Comparison of ENCODE assay signal across 8 mouse cellular contexts in the genomic region with DNA sequence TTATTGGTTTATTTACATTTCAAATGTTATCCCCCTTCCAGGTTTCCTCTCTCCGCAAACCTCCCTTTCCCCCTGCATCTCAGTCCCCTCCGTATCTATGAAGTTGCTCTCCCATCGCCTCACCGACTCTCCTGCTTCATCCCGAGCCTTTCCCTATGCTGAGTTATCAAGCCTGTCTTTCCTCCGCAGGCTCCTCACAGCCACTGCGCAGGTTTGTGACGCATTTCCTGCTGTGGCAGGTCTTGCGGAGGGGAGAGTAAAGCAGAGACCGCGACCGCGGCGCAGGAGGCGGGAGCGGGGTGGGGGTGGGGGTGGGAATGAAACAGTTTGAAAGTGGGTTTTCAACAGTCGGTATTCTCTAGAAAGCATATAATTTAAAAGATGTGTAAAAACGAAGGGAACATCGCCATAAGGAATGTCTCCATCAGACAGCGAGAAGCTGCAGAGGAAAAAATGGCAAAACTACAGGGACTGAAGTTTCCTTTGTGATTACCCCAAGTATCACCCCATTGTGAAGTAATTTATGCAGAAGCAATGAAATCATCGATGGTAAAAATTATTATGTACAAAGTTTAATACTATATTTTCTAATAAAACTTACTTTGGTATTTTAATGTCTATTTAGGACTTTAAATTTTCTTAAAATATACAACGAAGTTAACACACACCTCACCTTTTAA.
DNase-seq lines count a peak whose midpoint lies in the region; ATAC-seq and TF ChIP-seq lines count a peak whose summit lies in the region.
"Not testable (repeated sequence)": the region's sequence is repeated elsewhere in the genome, so short reads cannot be mapped to it uniquely, and the experiment has no call there.

No protein-coding gene starts in this region.

- not testable (repeated sequence) for TF ChIP-seq POLR2A in ES-Bruce4 (IDR thresholded peaks at IDR 0.05; ENCODE audit: insufficient read depth, low read length)

- peak; percentile 99 for ATAC-seq in embryonic facial prominence, embryonic 14.5 days (ENCODE audit: low read depth)
- ATAC-seq in heart, embryonic 12.5 days (ENCODE audit: insufficient number of reproducible peaks, low FRiP score), result peak; percentile 90
- ATAC-seq in limb, embryonic 13.5 days (ENCODE audit: low FRiP score, low read depth), result peak; percentile 97

- not testable (repeated sequence) for H3K27ac ChIP-seq in ES-Bruce4 (ENCODE audit: insufficient read depth, low read length); embryonic facial prominence, embryonic 14.5 days (replicated peaks; ENCODE audit: low read depth, low read length); heart, embryonic 12.5 days (ENCODE audit: poor library complexity, severe bottlenecking); limb, embryonic 13.5 days
- peak overlapping the region; percentile 81 for H3K27ac ChIP-seq in midbrain, embryonic 10.5 days (replicated peaks)

- peak overlapping the region; percentile 82 for H3K4me3 ChIP-seq in ES-Bruce4 (ENCODE audit: low read depth, low read length)
- peak overlapping the region; percentile 40 for H3K4me3 ChIP-seq in embryonic facial prominence, embryonic 14.5 days (ENCODE audit: low read depth, low read length)
- H3K4me3 ChIP-seq in heart, embryonic 12.5 days, result peak overlapping the region; percentile 50
- peak overlapping the region; percentile 42 for H3K4me3 ChIP-seq in limb, embryonic 13.5 days
- H3K4me3 ChIP-seq in midbrain, embryonic 10.5 days, result peak overlapping the region; percentile 51

- TF ChIP-seq EP300 in ES-Bruce4 (IDR thresholded peaks at IDR 0.05; ENCODE audit: insufficient read depth, low read depth, low read length), result not testable (repeated sequence)

- DNase-seq in c-Kit-positive CD71-positive TER-119-negative erythroid progenitor cells, embryonic 14.5 days (ENCODE audit: low read depth), result peak; percentile 16
- DNase-seq in embryonic facial prominence, embryonic 14.5 days (ENCODE audit: low spot score), result peak; percentile 85
- peak; percentile 36 for DNase-seq in kidney, adult 18-20 months
- peak; percentile 66 for DNase-seq in midbrain, embryonic 10.5 days (ENCODE audit: low spot score)
- peak; percentile 22 for DNase-seq in right cerebral cortex, postnatal 25 days

- TF ChIP-seq CTCF in ES-Bruce4 (IDR thresholded peaks at IDR 0.05; ENCODE audit: low read depth, low read length), result not testable (repeated sequence)

- not testable (repeated sequence) for H3K36me3 ChIP-seq in ES-Bruce4 (ENCODE audit: control insufficient read depth, insufficient read depth, low read length, poor library complexity, severe bottlenecking); embryonic facial prominence, embryonic 14.5 days (ENCODE audit: control insufficient read depth, insufficient read depth, low read length); heart, embryonic 12.5 days; limb, embryonic 13.5 days; midbrain, embryonic 10.5 days

- not testable (repeated sequence) for H3K4me1 ChIP-seq in ES-Bruce4 (ENCODE audit: control insufficient read depth, insufficient read depth, low read length); embryonic facial prominence, embryonic 14.5 days (ENCODE audit: control insufficient read depth, insufficient read depth, low read length); heart, embryonic 12.5 days (replicated peaks); limb, embryonic 13.5 days; midbrain, embryonic 10.5 days

- H3K9ac ChIP-seq in ES-Bruce4 (ENCODE audit: low read depth, poor library complexity, severe bottlenecking), result peak overlapping the region; percentile 52; the same call in 1 of the 2 replicates
- peak overlapping the region; percentile 48; the same call in 1 of the 2 replicates for H3K9ac ChIP-seq in embryonic facial prominence, embryonic 14.5 days (ENCODE audit: low read depth, low read length)
- H3K9ac ChIP-seq in heart, embryonic 12.5 days, result not testable (repeated sequence)
- peak overlapping the region; percentile 55 for H3K9ac ChIP-seq in limb, embryonic 13.5 days

- not testable (repeated sequence) for H3K27me3 ChIP-seq in ES-Bruce4 (ENCODE audit: control insufficient read depth, insufficient read depth, low read length, poor library complexity, severe bottlenecking); embryonic facial prominence, embryonic 14.5 days (replicated peaks; ENCODE audit: control insufficient read depth, insufficient read depth, low read length); heart, embryonic 12.5 days (replicated peaks); limb, embryonic 13.5 days; midbrain, embryonic 10.5 days (ENCODE audit: low read depth, poor library complexity, severe bottlenecking)

- H3K4me2 ChIP-seq in embryonic facial prominence, embryonic 14.5 days (ENCODE audit: low read depth, low read length), result peak overlapping the region; percentile 38; the same call in 1 of the 2 replicates
- H3K4me2 ChIP-seq in heart, embryonic 12.5 days, result peak overlapping the region; percentile 53
- H3K4me2 ChIP-seq in limb, embryonic 13.5 days (replicated peaks), result peak overlapping the region; percentile 44

- 18% methylated on average over 22 of the region's 22 CpGs for WGBS in embryonic facial prominence, embryonic 14.5 days
- 8% methylated on average over 22 of the region's 22 CpGs for WGBS in heart, embryonic 12.5 days
- WGBS in limb, embryonic 13.5 days, result 20% methylated on average over 22 of the region's 22 CpGs
- 23% methylated on average over 22 of the region's 22 CpGs for WGBS in midbrain, embryonic 10.5 days

- H3K9me3 ChIP-seq in ES-Bruce4 (replicated peaks; ENCODE audit: control insufficient read depth, insufficient read depth, low read length, poor library complexity, severe bottlenecking); embryonic facial prominence, embryonic 14.5 days (ENCODE audit: control insufficient read depth, low read length); heart, embryonic 12.5 days (replicated peaks); limb, embryonic 13.5 days; midbrain, embryonic 10.5 days (replicated peaks): not testable (repeated sequence)

Comparison
In these comparisons a context has a peak if more than half of its experiments do, and no peak if none do; other contexts are left out.
1. DNase-seq: peak in every context shown above with its lines; median percentile 85 in embryonic facial prominence, embryonic 14.5 days; 66 in midbrain, embryonic 10.5 days; 36 in kidney, adult 18-20 months; 22 in right cerebral cortex, postnatal 25 days; 16 in c-Kit-positive CD71-positive TER-119-negative erythroid progenitor cells, embryonic 14.5 days.